Mouse (Mus musculus): ENCODE data around the gene Olfr1348. TPM values are rescaled to one million over a fixed set of nuclear protein-coding genes. Genes with fewer than 3 reads are reported as not detected.

Gene Olfr1348
- polyA plus RNA-seq (2017; shearing (Covaris generic)), result not detected

GRCm38 (mm10) chr7:6508648-6509047, at the start of gene Olfr1348:
TSS of gene Olfr1348 (minus strand) at chr7:6508748.

GRCm38 (mm10) chr7:6522850-6523249, 14.3 kb upstream of the Olfr1348 start, which contains the start of gene Olfr1349:
TSS of gene Olfr1349 (minus strand) at chr7:6522950.

GRCm38 (mm10) chr7:6499655-6500054, 8.9 kb downstream of the Olfr1348 start, which contains the start of gene Olfr1347:
TSS of gene Olfr1347 (minus strand) at chr7:6499755.

GRCm38 (mm10) chr7:6486841-6487240, 21.7 kb downstream of the Olfr1348 start, which contains the start of gene Olfr5:
TSS of gene Olfr5 (minus strand) at chr7:6486941.

GRCm38 (mm10) chr7:6466951-6467350, 41.6 kb downstream of the Olfr1348 start, which contains the start of gene Olfr1346:
TSS of gene Olfr1346 (plus strand) at chr7:6467101.

GRCm38 (mm10) chr7:6455868-6456267, 52.7 kb downstream of the Olfr1348 start, which contains the start of gene Olfr1336:
TSS of gene Olfr1336 (plus strand) at chr7:6456168.

Other genes starting within 250 kb of the Olfr1348 start
- gene Zfp667, start 222.2 kb downstream of the Olfr1348 start, polyA plus RNA-seq (2017; shearing (Covaris generic)), result 1 to 10 TPM; 3.3 to 9.3 TPM
- 1 to 10 TPM in 1 of 2 experiments, not detected in 1; 1.1 TPM for gene Zfp583, start 177.5 kb downstream of the Olfr1348 start, polyA plus RNA-seq (2017; shearing (Covaris generic))
- gene Gm3854, start 165.0 kb downstream of the Olfr1348 start, polyA plus RNA-seq (2017; shearing (Covaris generic)), result under 1 TPM; 0.18 to 0.80 TPM
- gene Zfp78, start 145.5 kb downstream of the Olfr1348 start, polyA plus RNA-seq (2017; shearing (Covaris generic)), result 1 to 10 TPM; 1.3 to 3.0 TPM
- gene Zfp28, start 125.5 kb downstream of the Olfr1348 start, polyA plus RNA-seq (2017; shearing (Covaris generic)), result 1 to 10 TPM; 7.2 to 9.4 TPM
- not detected for gene Smim17, start 110.0 kb downstream of the Olfr1348 start, polyA plus RNA-seq (2017; shearing (Covaris generic))
- gene Gm20715, start 98.5 kb downstream of the Olfr1348 start, polyA plus RNA-seq (2017; shearing (Covaris generic)), result not detected
- under 1 TPM in 1 of 2 experiments, not detected in 1; 0.11 TPM for gene Olfr1344, start 70.1 kb downstream of the Olfr1348 start, polyA plus RNA-seq (2017; shearing (Covaris generic))
- under 1 TPM in 1 of 2 experiments, not detected in 1; 0.21 TPM for gene Olfr1336, start 52.6 kb downstream of the Olfr1348 start, polyA plus RNA-seq (2017; shearing (Covaris generic))
- gene Olfr1346, start 41.6 kb downstream of the Olfr1348 start, polyA plus RNA-seq (2017; shearing (Covaris generic)), result under 1 TPM in 1 of 2 experiments, not detected in 1; 0.09 TPM
- not detected for gene Olfr5, start 21.8 kb downstream of the Olfr1348 start, polyA plus RNA-seq (2017; shearing (Covaris generic))
- gene Olfr1347, start 9.0 kb downstream of the Olfr1348 start, polyA plus RNA-seq (2017; shearing (Covaris generic)), result not detected
- gene Olfr1349, start 14.2 kb upstream of the Olfr1348 start, polyA plus RNA-seq (2017; shearing (Covaris generic)), result not detected
- gene Olfr1350, start 56.1 kb upstream of the Olfr1348 start, polyA plus RNA-seq (2017; shearing (Covaris generic)), result not detected
- gene Zim1, start 187.7 kb upstream of the Olfr1348 start, polyA plus RNA-seq (2017; shearing (Covaris generic)), result not detected
- not detected for gene Peg3, start 221.7 kb upstream of the Olfr1348 start, polyA plus RNA-seq (2017; shearing (Covaris generic))
- gene Usp29, start 221.8 kb upstream of the Olfr1348 start, polyA plus RNA-seq (2017; shearing (Covaris generic)), result under 1 TPM; 0.14 to 0.41 TPM